22 mouse cellular contexts compared by ENCODE assay signal in genomic region chrX:75834286-75834685, GRCm38 (mm10). TPM values are rescaled to one million over a fixed set of nuclear protein-coding genes. Genes with fewer than 3 reads are reported as not detected.
DNase-seq lines count a peak whose midpoint lies in the region; ATAC-seq and TF ChIP-seq lines count a peak whose summit lies in the region.
"Had no signal": no experiment of that assay in that cellular context is flagged by ENCODE, and none has a peak within 500 bp of the region (broad histone marks: within the 10 kb centered on the region; RNA-seq: fewer than 3 reads in every experiment).

No protein-coding gene starts in this region.

- DNase-seq in adrenal gland, adult 2 months, result peak; percentile 15
- DNase-seq in adrenal gland, postnatal 14 days, result no peak
- DNase-seq in 3134 (ENCODE audit: extremely low read depth, insufficient read length, low spot score) (peak; percentile 45), adipocyte (ENCODE audit: low spot score) (peak; percentile 57)
- peak; percentile 80 for DNase-seq in lung, postnatal 0 days (ENCODE audit: low spot score)
- no peak for DNase-seq in kidney, postnatal 4 days
- DNase-seq in frontal cortex, postnatal 25 days (ENCODE audit: low spot score in 2 of 2), result no peak
- DNase-seq: adrenal gland, postnatal 10 days; cerebellum, adult 11-12 months; cerebellum, postnatal 25 days; left cerebral cortex, postnatal 4 days; liver; lung, embryonic 14.5 days; right cerebral cortex, postnatal 4 days; thymus, postnatal 36 days had no signal

- no peak for TF ChIP-seq CTCF in lung, postnatal 0 days (IDR thresholded peaks at IDR 0.05)

- H3K9ac ChIP-seq in lung, postnatal 0 days (replicated peaks; ENCODE audit: low read depth), result no peak overlapping the region
- no peak overlapping the region for H3K9ac ChIP-seq in kidney, embryonic 14.5 days (ENCODE audit: low read depth, low read length)
- H3K9ac ChIP-seq: embryonic facial prominence, embryonic 15.5 days; heart, embryonic 15.5 days; lung, embryonic 14.5 days had no signal

- no peaks in the 10 kb centered on the region for H3K36me3 ChIP-seq in lung, postnatal 0 days (ENCODE audit: insufficient read depth, low read length)
- H3K36me3 ChIP-seq in kidney, embryonic 14.5 days (ENCODE audit: control insufficient read depth, insufficient read depth, low read length), result no peaks in the 10 kb centered on the region
- H3K36me3 ChIP-seq: embryonic facial prominence, embryonic 15.5 days; heart, embryonic 15.5 days had no signal

- H3K4me3 ChIP-seq in lung, postnatal 0 days (ENCODE audit: low read depth, low read length), result no peak overlapping the region
- H3K4me3 ChIP-seq in kidney, embryonic 14.5 days (ENCODE audit: low read length), result no peak overlapping the region
- H3K4me3 ChIP-seq: embryonic facial prominence, embryonic 15.5 days; heart, embryonic 15.5 days had no signal

- TF ChIP-seq EP300 in lung, postnatal 0 days (IDR thresholded peaks at IDR 0.05), result peak; percentile 93

- 50% methylated on average over 2 of the region's 2 CpGs for WGBS in lung, postnatal 0 days
- 98% methylated on average over 2 of the region's 2 CpGs for WGBS in kidney, embryonic 14.5 days

- peak; percentile 91 for ATAC-seq in lung, postnatal 0 days
- no peak for ATAC-seq in kidney, embryonic 14.5 days (ENCODE audit: low FRiP score, low TSS enrichment)
- ATAC-seq: hindbrain, embryonic 16.5 days; intestine, embryonic 16.5 days; midbrain, embryonic 16.5 days had no signal

- no peaks in the 10 kb centered on the region for H3K9me3 ChIP-seq in lung, postnatal 0 days (ENCODE audit: low read length)
- no peaks in the 10 kb centered on the region for H3K9me3 ChIP-seq in kidney, embryonic 14.5 days (ENCODE audit: control insufficient read depth, low read length)
- H3K9me3 ChIP-seq: embryonic facial prominence, embryonic 15.5 days; heart, embryonic 15.5 days had no signal

- no peaks in the 10 kb centered on the region for H3K27me3 ChIP-seq in lung, postnatal 0 days (replicated peaks; ENCODE audit: insufficient read depth, low read length)
- H3K27me3 ChIP-seq in kidney, embryonic 14.5 days (ENCODE audit: control insufficient read depth, insufficient read depth, low read length), result no peaks in the 10 kb centered on the region
- H3K27me3 ChIP-seq: embryonic facial prominence, embryonic 15.5 days; heart, embryonic 15.5 days had no signal

- H3K27ac ChIP-seq in lung, postnatal 0 days (ENCODE audit: low read length), result peak overlapping the region; percentile 71
- no peak overlapping the region for H3K27ac ChIP-seq in kidney, embryonic 14.5 days (ENCODE audit: low read depth, low read length)
- H3K27ac ChIP-seq: embryonic facial prominence, embryonic 15.5 days; heart, embryonic 15.5 days had no signal

- no peaks in the 10 kb centered on the region for H3K4me1 ChIP-seq in lung, postnatal 0 days (ENCODE audit: insufficient read depth, low read depth, low read length)
- H3K4me1 ChIP-seq in kidney, embryonic 14.5 days (ENCODE audit: control insufficient read depth, insufficient read depth, low read length), result no peaks in the 10 kb centered on the region
- H3K4me1 ChIP-seq: embryonic facial prominence, embryonic 15.5 days; heart, embryonic 15.5 days had no signal

- no peak overlapping the region for H3K4me2 ChIP-seq in lung, postnatal 0 days (replicated peaks; ENCODE audit: low read depth, low read length)
- no peak overlapping the region for H3K4me2 ChIP-seq in kidney, embryonic 14.5 days (replicated peaks; ENCODE audit: low read depth, low read length)
- H3K4me2 ChIP-seq: embryonic facial prominence, embryonic 15.5 days; heart, embryonic 15.5 days; lung, embryonic 14.5 days had no signal

RNA-seq across cellular contexts. Expression of gene Pls3, which starts 40.7 kb away (rescaled TPM):
- total RNA-seq in adrenal gland, adult 2 months (2021), result 10 to 100 TPM; 63.4 to 69.1 TPM
- 3.0 and 3.4 TPM in 2 replicates for polyA plus RNA-seq in adrenal gland, adult 2 months (2012; rRNA removed)
- total RNA-seq in adrenal gland, postnatal 14 days (2021), result 60.5 and 61.5 TPM in 2 replicates
- polyA plus RNA-seq in lung, postnatal 0 days (2015; fragmentation: Nextera tagmentation; extraction: Ambion mirVana), result 150 and 182 TPM in 2 replicates
- polyA plus RNA-seq in kidney, embryonic 14.5 days (2014; fragmentation: Nextera tagmentation; extraction: Ambion mirVana), result 83.6 and 109 TPM in 2 replicates
- total RNA-seq: megakaryocyte-erythroid progenitor cell, adult 5-6 weeks had no signal

Comparison
In these comparisons a context has a peak if more than half of its experiments do, and no peak if none do; other contexts are left out.
1. DNase-seq: peak in adrenal gland, adult 2 months (single experiment), 3134 (single experiment), adipocyte (single experiment) and lung, postnatal 0 days (single experiment); none in adrenal gland, postnatal 14 days (single experiment), kidney, postnatal 4 days (0 of 2) and frontal cortex, postnatal 25 days (0 of 2).
2. RNA of gene Pls3, which starts 40.7 kb away (polyA plus RNA-seq): 150 to 182 TPM in lung, postnatal 0 days and 83.6 to 109 TPM in kidney, embryonic 14.5 days; 3.0 to 3.4 TPM in adrenal gland, adult 2 months; every median in the first group is over 10 times any median in the second.